Mouse (Mus musculus) testis, postnatal 10 days (tissue): ENCODE measurements around the gene Tmem268.
A peak's percentile ranks its signal among the peaks of the same experiment; 100 is the strongest.

Experiments used
- DNase-seq: peaks from one replicate; pipeline ENCODE4 v3.0.0; 2021; ENCODE audit warnings: low spot score

Tmem268 gene

DNA sequence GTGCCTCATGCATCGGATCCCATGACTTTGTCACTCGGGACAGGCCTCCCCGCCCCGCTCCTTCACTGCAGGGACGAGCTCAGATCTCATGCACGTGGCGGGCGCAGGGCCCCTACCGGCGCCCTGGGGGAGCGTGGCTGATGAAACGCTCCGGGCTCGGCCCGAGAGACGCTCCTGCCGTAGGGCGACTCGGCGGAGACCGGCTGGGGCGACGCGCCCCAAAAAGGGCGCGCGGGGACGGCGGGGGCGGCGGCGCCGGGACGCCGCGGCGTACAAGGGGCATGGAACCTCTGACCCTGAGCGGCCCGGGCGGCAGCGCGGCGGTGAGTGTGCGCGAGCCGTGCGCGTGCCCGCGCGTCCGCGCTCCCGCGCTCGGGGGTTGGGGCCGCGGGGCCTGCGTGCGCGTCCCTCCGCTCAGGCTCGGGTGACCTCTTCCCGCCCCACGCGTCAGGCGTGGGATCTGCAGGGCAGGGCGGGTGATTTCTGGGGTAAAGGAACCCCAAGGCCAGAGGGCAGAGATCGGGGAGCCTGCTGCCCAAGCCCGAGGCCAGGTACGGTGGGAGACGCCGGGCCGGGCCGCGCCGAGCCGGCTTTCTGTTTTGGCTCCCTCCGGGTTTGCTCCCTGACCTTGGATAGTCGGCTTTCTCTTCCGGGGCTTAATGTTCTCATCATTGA lies at the start of gene Tmem268:
TSS of gene Tmem268 (plus strand) at position 375 of the 675 bp plus-strand sequence.
- peak; percentile 87 for DNase-seq

DNA sequence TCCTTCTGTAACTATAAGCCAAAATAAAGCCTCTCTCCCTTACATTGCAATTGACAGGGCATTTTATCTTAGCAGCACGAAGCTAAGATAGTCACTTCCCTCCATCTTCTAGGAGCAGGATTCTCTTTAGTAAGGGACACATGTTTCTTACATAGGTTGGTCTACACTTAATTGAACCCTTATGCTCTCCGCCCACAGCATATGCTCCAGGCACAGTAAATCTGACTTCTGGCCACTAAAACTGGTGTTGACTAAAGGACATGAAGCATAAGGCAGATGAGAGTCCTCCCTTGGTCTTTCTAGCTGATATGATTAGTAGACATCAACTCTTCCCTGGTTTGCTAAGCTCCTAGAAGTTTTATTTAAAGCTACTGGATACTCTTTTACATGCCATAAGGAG lies 45.7 kb upstream of the Tmem268 start:
- DNase-seq, result no peak

DNA sequence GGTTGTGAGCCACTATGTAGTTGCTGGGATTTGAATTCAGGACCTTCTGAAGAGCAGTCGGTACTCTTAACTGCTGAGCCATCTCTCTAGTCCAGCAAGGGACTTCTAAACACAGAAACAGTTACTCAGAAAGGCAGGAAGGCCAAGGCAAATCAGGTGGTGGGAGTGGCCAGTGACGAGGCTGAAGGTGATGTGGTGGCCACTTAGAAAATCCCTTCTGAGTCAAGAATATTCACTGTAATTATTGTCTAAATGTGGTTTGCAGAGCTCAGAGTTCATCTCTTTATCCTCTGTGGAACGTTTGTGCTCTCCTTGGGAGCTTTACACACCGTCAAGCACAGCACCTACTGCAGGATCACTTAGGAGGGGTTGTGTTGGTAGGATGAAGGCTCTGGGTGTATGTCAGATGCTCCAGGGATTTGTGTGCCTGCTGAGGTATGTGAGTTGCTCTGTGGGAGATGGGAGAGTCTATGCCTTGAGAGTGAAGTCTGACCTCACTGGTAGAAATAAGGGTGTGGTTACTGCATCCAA lies 44.1 kb upstream of the Tmem268 start:
- DNase-seq, result no peak

DNA sequence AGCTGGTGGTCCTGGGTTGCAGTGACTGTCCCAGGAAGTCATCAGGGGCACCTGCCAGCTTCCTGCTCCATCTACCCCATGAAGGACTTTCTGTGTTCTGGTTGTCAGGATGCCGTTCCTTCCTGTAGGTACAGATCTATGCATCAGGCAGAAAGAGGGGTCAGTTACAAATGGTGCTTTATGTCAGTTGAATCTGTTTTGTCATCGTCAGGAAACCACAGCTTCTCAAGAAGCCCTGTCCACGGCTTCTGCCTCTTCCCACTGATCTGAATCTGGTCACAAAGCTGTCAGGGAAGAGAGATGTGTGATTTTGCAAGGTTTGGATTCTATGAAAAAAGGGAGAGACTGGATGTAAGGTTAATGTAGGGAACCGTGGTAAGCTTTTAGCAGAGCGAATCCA lies 43.6 kb upstream of the Tmem268 start:
- DNase-seq, result no peak

GRCm38 (mm10) chr4:63521813-63522419 lies 36.7 kb upstream of the Tmem268 start:
- no peak for DNase-seq

GRCm38 (mm10) chr4:63525514-63525913 lies 33.1 kb upstream of the Tmem268 start:
- DNase-seq, result no peak

DNA sequence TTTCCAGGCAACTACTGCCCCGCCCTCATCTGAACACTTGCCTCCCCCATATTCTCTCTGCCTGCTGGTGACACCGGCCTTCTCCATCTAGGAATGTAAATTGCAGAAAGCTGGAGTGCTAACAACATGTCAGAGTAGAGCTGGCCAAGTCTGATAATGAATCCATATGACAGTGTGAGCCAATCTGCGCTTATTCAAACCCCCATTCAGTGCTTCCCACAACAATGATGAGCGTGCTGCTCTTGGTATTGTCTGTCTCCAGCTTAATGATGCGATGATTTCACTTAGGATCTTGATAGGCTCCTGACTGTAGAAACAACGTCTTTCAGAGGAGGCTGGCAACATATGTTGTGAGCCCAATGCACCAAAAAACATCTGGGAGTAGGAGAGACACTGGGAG lies 29.6 kb upstream of the Tmem268 start:
- no peak for DNase-seq

- DNase-seq, result peak; percentile 45
These were observed 28.2 kb upstream of the Tmem268 start for GRCm38 (mm10) chr4:63530409-63530808.

- no peak for DNase-seq
These were observed 21.0 kb upstream of the Tmem268 start for GRCm38 (mm10) chr4:63537602-63538001.

DNA sequence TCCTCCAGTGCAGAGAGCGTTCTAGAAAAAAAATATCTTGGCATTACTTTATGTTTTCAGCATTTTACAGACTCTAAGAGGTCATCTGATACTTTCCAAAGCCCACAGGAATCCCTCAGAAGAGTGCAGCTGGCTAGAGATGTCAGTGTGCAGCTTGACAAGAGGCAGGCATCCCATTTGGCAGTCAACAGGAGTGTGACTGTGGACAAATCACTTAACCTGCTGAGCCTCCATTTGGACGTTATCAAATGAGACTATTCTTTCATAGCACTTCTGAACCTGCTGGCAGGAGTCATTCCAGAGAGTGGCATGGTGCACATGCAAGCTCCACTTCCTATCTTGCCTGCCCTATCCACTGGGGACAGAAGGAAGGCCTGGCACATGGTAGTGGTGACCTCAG lies 16.4 kb upstream of the Tmem268 start:
- no peak for DNase-seq

DNA sequence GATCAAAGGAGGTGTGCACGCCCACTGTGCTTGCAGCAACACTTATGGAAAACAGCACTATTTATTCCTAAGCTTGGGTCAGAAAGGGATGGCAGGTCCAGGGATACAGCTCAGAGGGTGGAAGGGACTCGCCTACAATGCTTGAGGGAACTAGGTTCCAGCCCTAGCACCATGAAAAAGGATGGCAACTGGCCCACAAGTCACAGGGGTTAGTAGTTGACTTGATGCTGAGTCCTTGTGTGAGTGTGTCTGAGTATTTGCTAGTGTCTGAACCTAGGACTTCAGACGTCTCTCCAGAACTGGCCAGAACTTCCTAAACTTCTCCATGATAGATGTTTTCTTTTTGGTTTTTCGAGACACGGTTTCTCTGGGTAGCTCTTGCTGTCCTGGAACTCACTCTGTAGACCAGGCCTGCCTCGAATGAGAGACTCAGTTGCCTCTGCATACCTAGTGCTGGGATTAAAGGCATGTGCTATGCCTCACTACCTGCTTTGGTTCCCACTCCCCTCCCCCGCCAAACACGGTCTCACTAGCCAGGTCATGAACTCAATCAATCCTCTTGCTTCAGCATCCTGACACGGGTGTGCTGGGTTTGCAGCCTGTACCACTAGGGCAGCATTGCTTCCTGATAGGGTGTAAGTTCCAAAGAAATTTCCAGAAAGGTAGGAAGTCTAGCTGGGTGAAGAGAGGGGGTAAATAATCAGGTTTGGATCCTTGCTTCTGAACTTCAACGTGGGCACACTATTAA lies 14.7 kb upstream of the Tmem268 start:
- DNase-seq, result peak; percentile 56

GRCm38 (mm10) chr4:63544494-63545230 lies 13.9 kb upstream of the Tmem268 start, which contains the start of gene Atp6v1g1:
Gene Atp6v1g1 (plus strand): TSS chr4:63544772.
- DNase-seq, result peak; percentile 97

GRCm38 (mm10) chr4:63545231-63545958 lies 13.2 kb upstream of the Tmem268 start:
- DNase-seq, result no peak

- DNase-seq, result no peak
These were observed 12.0 kb upstream of the Tmem268 start for GRCm38 (mm10) chr4:63546441-63547055.

- no peak for DNase-seq
These were observed 10.8 kb upstream of the Tmem268 start for GRCm38 (mm10) chr4:63547799-63548198.

GRCm38 (mm10) chr4:63548491-63548890 lies 10.1 kb upstream of the Tmem268 start:
- no peak for DNase-seq

DNA sequence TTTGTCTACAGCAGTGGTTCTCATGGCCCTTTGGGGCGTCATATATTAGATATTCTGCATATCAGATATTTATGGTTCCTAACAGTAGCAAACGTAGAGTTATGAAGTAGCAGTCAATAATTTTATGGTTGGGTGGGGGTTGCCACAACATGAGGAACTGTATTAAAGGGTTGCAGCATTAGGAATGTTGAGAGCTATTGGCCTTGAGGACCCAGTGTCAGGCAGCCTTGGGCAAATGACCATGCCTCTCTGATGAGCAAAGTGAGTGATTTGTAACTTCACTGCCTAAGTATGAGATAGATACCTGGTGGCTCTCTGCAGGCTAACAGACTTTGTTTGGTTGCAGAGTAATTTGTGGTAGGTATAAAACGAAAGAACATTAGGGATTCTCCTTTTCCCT lies 7.7 kb upstream of the Tmem268 start:
- DNase-seq, result no peak

- no peak for DNase-seq
These were observed 5.7 kb upstream of the Tmem268 start for GRCm38 (mm10) chr4:63552865-63553264.

DNA sequence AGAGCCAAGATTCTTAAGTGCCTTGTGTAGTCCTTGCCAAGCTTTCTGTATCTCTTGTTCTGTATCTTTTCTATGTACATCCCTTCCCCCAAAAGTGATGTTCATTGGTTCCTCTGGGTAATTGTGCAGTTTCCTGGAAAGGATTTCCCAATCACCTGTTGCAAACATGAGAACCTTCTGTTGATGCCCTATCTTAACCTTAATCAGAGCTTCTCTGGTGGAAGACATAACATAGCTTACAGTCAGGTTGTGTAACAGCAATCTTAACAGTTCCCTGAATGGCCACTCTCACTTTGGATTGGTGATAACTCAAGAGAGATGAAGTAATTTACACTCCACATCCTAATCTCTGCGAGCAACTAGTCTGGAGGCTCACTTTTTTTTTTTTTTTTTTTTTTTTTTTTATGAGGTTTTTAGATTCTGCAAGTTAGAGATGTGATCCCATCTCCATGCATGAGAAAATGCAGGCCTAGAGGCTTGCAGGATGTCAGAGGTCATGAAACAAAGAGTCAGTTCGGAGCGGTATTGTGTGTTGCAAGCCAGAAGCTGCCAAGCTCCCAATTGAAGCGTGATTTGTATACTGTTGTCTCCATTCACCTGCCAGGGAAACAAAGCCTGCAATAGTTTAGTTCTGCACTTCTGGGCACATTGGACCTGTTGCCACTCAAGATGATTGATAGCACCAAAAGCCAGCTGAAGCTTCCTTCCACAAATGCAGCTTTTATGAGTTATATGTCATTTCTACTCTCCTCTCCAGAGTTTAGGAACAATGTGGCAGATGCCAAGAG lies 4.6 kb upstream of the Tmem268 start:
- DNase-seq, result no peak

- DNase-seq, result no peak
These were observed 4.0 kb upstream of the Tmem268 start for GRCm38 (mm10) chr4:63554616-63555015.
